Comparison of ENCODE assay signal across 25 mouse cellular contexts in genomic region chr8:60870231-60871193, GRCm38 (mm10). TPM values are rescaled to one million over a fixed set of nuclear protein-coding genes. Genes with fewer than 3 reads are reported as not detected.
DNase-seq lines count a peak whose midpoint lies in the region; ATAC-seq lines count a peak whose summit lies in the region.
"Had no signal": no experiment of that assay in that cellular context is flagged by ENCODE, and none has a peak within 500 bp of the region (broad histone marks: within the 10 kb centered on the region; RNA-seq: fewer than 3 reads in every experiment).

No protein-coding gene starts in this region.

- no peaks in the 10 kb centered on the region for H3K27me3 ChIP-seq in kidney, embryonic 16.5 days (ENCODE audit: insufficient read depth, low read length)
- H3K27me3 ChIP-seq in intestine, embryonic 16.5 days (replicated peaks; ENCODE audit: control insufficient read depth, insufficient read depth, low read length) = no peaks in the 10 kb centered on the region
- H3K27me3 ChIP-seq: stomach, embryonic 15.5 days had no signal

- no peak overlapping the region for H3K9ac ChIP-seq in kidney, embryonic 16.5 days (replicated peaks; ENCODE audit: low read length)
- no peak overlapping the region for H3K9ac ChIP-seq in intestine, embryonic 16.5 days (ENCODE audit: low read depth, low read length)
- H3K9ac ChIP-seq: liver, embryonic 14.5 days; stomach, embryonic 15.5 days had no signal

- DNase-seq in kidney, adult 11 months = peak; percentile 13
- DNase-seq in ZHBTc4 (ENCODE audit: low read depth, low spot score) = peak; percentile 82
- DNase-seq in adrenal gland, postnatal 10 days = no peak
- no peak for DNase-seq in gastrocnemius, postnatal 25 days
- DNase-seq in lung, postnatal 36 days = no peak
- DNase-seq: adrenal gland, adult 8-10 months; cerebellum, adult 11-12 months; cerebellum, postnatal 10 days; gastrocnemius, adult 2 months; heart, postnatal 14 days; layer of hippocampus, adult 9-11 months; liver; lung, adult 2 months; lung, postnatal 14 days; midbrain, embryonic 14.5 days; right cerebral cortex, postnatal 25 days; thymus, postnatal 14 days had no signal

- no peak overlapping the region for H3K27ac ChIP-seq in kidney, embryonic 16.5 days (ENCODE audit: low read length)
- H3K27ac ChIP-seq in intestine, embryonic 16.5 days (ENCODE audit: low read length) = no peak overlapping the region
- H3K27ac ChIP-seq: gastrocnemius, adult 2 months; hindbrain, embryonic 10.5 days; liver, embryonic 14.5 days; stomach, embryonic 15.5 days had no signal

- H3K36me3 ChIP-seq in kidney, embryonic 16.5 days (ENCODE audit: insufficient read depth, low read length) = no peaks in the 10 kb centered on the region
- H3K36me3 ChIP-seq in intestine, embryonic 16.5 days (ENCODE audit: control insufficient read depth, insufficient read depth, low read length) = no peaks in the 10 kb centered on the region
- H3K36me3 ChIP-seq: hindbrain, embryonic 10.5 days; stomach, embryonic 15.5 days had no signal

- no peak overlapping the region for H3K4me2 ChIP-seq in kidney, embryonic 16.5 days (replicated peaks; ENCODE audit: low read depth, low read length)
- H3K4me2 ChIP-seq in intestine, embryonic 16.5 days (ENCODE audit: low read depth, low read length) = no peak overlapping the region
- H3K4me2 ChIP-seq: stomach, embryonic 15.5 days had no signal

- H3K9me3 ChIP-seq in kidney, embryonic 16.5 days (ENCODE audit: low read length) = no peaks in the 10 kb centered on the region
- no peaks in the 10 kb centered on the region for H3K9me3 ChIP-seq in intestine, embryonic 16.5 days (ENCODE audit: control insufficient read depth, low read length)
- H3K9me3 ChIP-seq: hindbrain, embryonic 10.5 days; stomach, embryonic 15.5 days had no signal

- no peak overlapping the region for H3K4me3 ChIP-seq in kidney, embryonic 16.5 days (ENCODE audit: low read length)
- no peak overlapping the region for H3K4me3 ChIP-seq in intestine, embryonic 16.5 days (ENCODE audit: low read length)
- H3K4me3 ChIP-seq: erythroblast, embryonic 14.5 days; gastrocnemius, adult 2 months; hindbrain, embryonic 10.5 days; stomach, embryonic 15.5 days had no signal

- no peak for ATAC-seq in kidney, embryonic 16.5 days (ENCODE audit: low FRiP score, low TSS enrichment)
- ATAC-seq in intestine, embryonic 16.5 days = peak; percentile 56
- ATAC-seq: forebrain, embryonic 16.5 days; hindbrain, embryonic 16.5 days had no signal

- WGBS in kidney, embryonic 16.5 days = 75% methylated on average over 13 of the region's 13 CpGs
- WGBS in intestine, embryonic 16.5 days = 76% methylated on average over 13 of the region's 13 CpGs

- no peaks in the 10 kb centered on the region for H3K4me1 ChIP-seq in kidney, embryonic 16.5 days (ENCODE audit: insufficient read depth, low read length)
- H3K4me1 ChIP-seq in intestine, embryonic 16.5 days (ENCODE audit: control insufficient read depth, insufficient read depth, low read length) = no peaks in the 10 kb centered on the region
- H3K4me1 ChIP-seq: hindbrain, embryonic 10.5 days; stomach, embryonic 15.5 days had no signal

RNA-seq across cellular contexts. Expression of gene Hpf1, which starts 19.7 kb away (rescaled TPM):
- polyA plus RNA-seq in kidney, embryonic 16.5 days (2015; fragmentation: Nextera tagmentation; extraction: Ambion mirVana) = 100 and 112 TPM in 2 replicates
- polyA plus RNA-seq in intestine, embryonic 16.5 days (2015; fragmentation: Nextera tagmentation; extraction: Ambion mirVana) = 72.0 and 79.9 TPM in 2 replicates
- 10 to 100 TPM; 24.0 to 29.2 TPM for total RNA-seq in adrenal gland, postnatal 10 days (2021)
- 1 to 10 TPM; 6.1 to 6.7 TPM for total RNA-seq in gastrocnemius, postnatal 25 days (2021)

Comparison
In these comparisons a context has a peak if more than half of its experiments do, and no peak if none do; other contexts are left out.
1. DNase-seq: peak in kidney, adult 11 months (single experiment) and ZHBTc4 (single experiment); none in adrenal gland, postnatal 10 days (single experiment), gastrocnemius, postnatal 25 days (single experiment) and lung, postnatal 36 days (single experiment).